Mouse (Mus musculus) skeletal muscle tissue, postnatal 0 days (tissue): Measurements from ENCODE around the gene Tubg1. TPM values are rescaled to one million over a fixed set of nuclear protein-coding genes. Genes with fewer than 3 reads are reported as not detected.

ENCODE experiments used
- microRNA-seq, 2 experiments: library from miRNA; unstranded; fragments of <30 nt; microRNA quantifications; one replicate each; pipeline ENCODE4; 2016
- polyA plus RNA-seq: library from polyadenylated mRNA; unstranded; fragments of >200 nt; fragmentation: Nextera tagmentation; extraction: Ambion mirVana; gene quantifications from 2 replicates; pipeline ENCODE4 v1.2.1, GENCODE M21; 2015

Gene Tubg1
- 26.9 and 31.9 TPM in 2 replicates for polyA plus RNA-seq

GRCm38 (mm10) chr11:101119761-101120544 lies at the start of gene Tubg1, which contains the start of gene Retreg3:
Gene Tubg1, plus strand, starts transcription at chr11:101119938.
Gene Retreg3, minus strand, starts transcription at chr11:101119893.

GRCm38 (mm10) chr11:101078121-101078520 lies 41.6 kb upstream of the Tubg1 start, which contains the start of gene Hsd17b1:
Gene Hsd17b1, plus strand, starts transcription at chr11:101078411.

GRCm38 (mm10) chr11:101082208-101083082 lies 37.3 kb upstream of the Tubg1 start, which contains the start of gene Coasy:
Gene Coasy, plus strand, starts transcription at chr11:101082565.

GRCm38 (mm10) chr11:101086756-101087681 lies 32.7 kb upstream of the Tubg1 start, which contains the start of gene Mlx:
Gene Mlx, plus strand, starts transcription at chr11:101087277.

GRCm38 (mm10) chr11:101095314-101096024 lies 24.3 kb upstream of the Tubg1 start, which contains the start of gene Psmc3ip:
Gene Psmc3ip, minus strand, starts transcription at chr11:101095436.

GRCm38 (mm10) chr11:101155728-101156371 lies 36.1 kb downstream of the Tubg1 start, which contains the start of gene Tubg2:
Gene Tubg2, plus strand, starts transcription at chr11:101155907.

GRCm38 (mm10) chr11:101170354-101170810 lies 50.6 kb downstream of the Tubg1 start, which contains the start of gene Cntnap1:
Gene Cntnap1, plus strand, starts transcription at chr11:101170523.

GRCm38 (mm10) chr11:101170811-101171610 lies 51.3 kb downstream of the Tubg1 start, which contains the start of gene Plekhh3:
Gene Plekhh3, minus strand, starts transcription at chr11:101171351.

GRCm38 (mm10) chr11:101174851-101175628 lies 55.3 kb downstream of the Tubg1 start, which contains the start of gene Ccr10:
Gene Ccr10, minus strand, starts transcription at chr11:101175443.

Small RNA genes lying within 50 kb of the gene (microRNA-seq; reads per million reads assigned to microRNA genes)
- 0 reads per million in 2 experiments for gene Gm27626

Other genes starting within 250 kb of the Tubg1 start
- 62.7 and 67.5 TPM in 2 replicates for gene Stat3, start 180.4 kb upstream of the Tubg1 start, polyA plus RNA-seq
- 419 and 508 TPM in 2 replicates for gene Cavin1, start 149.1 kb upstream of the Tubg1 start, polyA plus RNA-seq
- gene Atp6v0a1, start 110.5 kb upstream of the Tubg1 start, polyA plus RNA-seq: 36.1 and 37.8 TPM in 2 replicates
- 8.8 and 11.4 TPM in 2 replicates for gene Naglu, start 49.9 kb upstream of the Tubg1 start, polyA plus RNA-seq
- gene Hsd17b1, start 41.5 kb upstream of the Tubg1 start, polyA plus RNA-seq: not detected in 2 replicates
- gene Coasy, start 37.4 kb upstream of the Tubg1 start, polyA plus RNA-seq: 15.5 and 25.7 TPM in 2 replicates
- gene Mlx, start 32.7 kb upstream of the Tubg1 start, polyA plus RNA-seq: 21.8 and 26.3 TPM in 2 replicates
- 5.7 and 7.6 TPM in 2 replicates for gene Psmc3ip, start 24.5 kb upstream of the Tubg1 start, polyA plus RNA-seq
- gene Retreg3, start within 50 bp of the Tubg1 start, polyA plus RNA-seq: 14.9 TPM in 2 replicates
- gene Tubg2, start 36.0 kb downstream of the Tubg1 start, polyA plus RNA-seq: 2.2 and 2.7 TPM in 2 replicates
- gene Cntnap1, start 50.6 kb downstream of the Tubg1 start, polyA plus RNA-seq: 0.50 and 0.59 TPM in 2 replicates
- 16.0 and 20.6 TPM in 2 replicates for gene Plekhh3, start 51.4 kb downstream of the Tubg1 start, polyA plus RNA-seq
- 0.32 and 0.35 TPM in 2 replicates for gene Ccr10, start 55.5 kb downstream of the Tubg1 start, polyA plus RNA-seq
- gene Ezh1, start 106.5 kb downstream of the Tubg1 start, polyA plus RNA-seq: 10.7 and 14.2 TPM in 2 replicates
- gene Ramp2, start 126.1 kb downstream of the Tubg1 start, polyA plus RNA-seq: 98.1 and 102 TPM in 2 replicates
- 54.8 and 66.6 TPM in 2 replicates for gene Vps25, start 133.8 kb downstream of the Tubg1 start, polyA plus RNA-seq
- 1.5 and 1.7 TPM in 2 replicates for gene Wnk4, start 140.6 kb downstream of the Tubg1 start, polyA plus RNA-seq
- 0.24 and 0.41 TPM in 2 replicates for gene Cntd1, start 159.1 kb downstream of the Tubg1 start, polyA plus RNA-seq
- gene Coa3, start 159.2 kb downstream of the Tubg1 start, polyA plus RNA-seq: 145 and 147 TPM in 2 replicates
- gene Becn1, start 182.3 kb downstream of the Tubg1 start, polyA plus RNA-seq: 69.9 and 72.6 TPM in 2 replicates
- gene Psme3, start 196.3 kb downstream of the Tubg1 start, polyA plus RNA-seq: 44.9 and 53.1 TPM in 2 replicates
- 0.06 and 0.23 TPM in 2 replicates for gene Aoc2, start 205.1 kb downstream of the Tubg1 start, polyA plus RNA-seq
- gene Aoc3, start 210.7 kb downstream of the Tubg1 start, polyA plus RNA-seq: 4.1 and 8.1 TPM in 2 replicates
- gene G6pc, start 247.6 kb downstream of the Tubg1 start, polyA plus RNA-seq: 0.09 TPM in 1 of 2 replicates, not detected in the other